Mouse (Mus musculus): ENCODE data around the gene Rhox3h.
"Not testable (repeated sequence)": the region's sequence is repeated elsewhere in the genome, so short reads cannot be mapped to it uniquely, and the experiment has no call there.

The Rhox3h gene

DNA sequence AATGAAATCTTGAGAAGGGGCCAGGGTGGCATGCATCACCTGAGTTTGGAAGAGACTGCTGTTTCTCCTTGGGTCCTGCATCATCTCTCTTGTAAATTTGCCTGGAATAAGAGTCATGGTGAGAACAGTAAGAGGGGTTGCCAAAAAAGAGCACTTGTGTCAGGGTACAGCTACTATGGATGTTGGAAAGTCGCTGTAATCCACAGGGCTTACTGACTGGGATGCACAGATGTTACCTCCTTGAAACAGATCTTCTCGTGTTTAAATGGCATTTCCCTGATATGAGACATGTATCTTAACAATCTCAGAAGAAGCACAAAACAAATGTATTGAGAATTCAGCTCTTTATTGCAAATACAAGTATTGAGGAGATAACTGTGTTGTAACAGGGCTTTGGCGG lies at the start of gene Rhox3h:
Gene Rhox3h, minus strand, starts transcription at position 101 of the 400 bp plus-strand sequence.
- not testable (repeated sequence) for DNase-seq (ENCODE audit: low spot score)

DNA sequence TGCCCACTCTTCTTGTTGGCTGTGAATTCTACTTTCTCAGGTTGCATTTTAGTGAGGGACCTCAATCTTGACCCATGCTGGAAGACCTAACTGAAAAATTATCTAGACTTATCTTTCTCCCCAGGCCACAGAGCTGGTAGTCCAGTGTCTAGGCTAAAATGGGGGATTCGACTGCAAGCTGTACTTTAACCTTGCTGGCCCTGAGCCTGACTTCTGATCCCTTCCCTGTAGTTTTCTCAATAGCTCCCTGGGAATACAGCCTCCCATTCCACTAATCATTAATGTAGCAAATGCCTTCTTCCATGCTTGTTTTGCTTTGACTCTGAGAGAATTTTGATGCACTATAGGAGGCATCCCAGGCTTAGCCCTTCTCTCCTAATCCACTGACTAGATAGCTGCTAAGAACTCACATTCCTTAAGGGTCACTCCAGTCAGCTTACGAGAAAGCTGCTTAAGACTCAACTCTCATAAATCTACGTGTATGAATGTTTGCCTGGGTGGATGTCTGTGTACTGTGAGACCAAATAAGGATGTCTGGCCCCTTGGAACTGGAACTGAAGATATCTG lies 33.3 kb upstream of the Rhox3h start:
- no peak for DNase-seq (ENCODE audit: low spot score)

- no peak for DNase-seq (ENCODE audit: low spot score)
Observed at GRCm38 (mm10) chrX:37692261-37692660, 23.7 kb upstream of the Rhox3h start.

DNA sequence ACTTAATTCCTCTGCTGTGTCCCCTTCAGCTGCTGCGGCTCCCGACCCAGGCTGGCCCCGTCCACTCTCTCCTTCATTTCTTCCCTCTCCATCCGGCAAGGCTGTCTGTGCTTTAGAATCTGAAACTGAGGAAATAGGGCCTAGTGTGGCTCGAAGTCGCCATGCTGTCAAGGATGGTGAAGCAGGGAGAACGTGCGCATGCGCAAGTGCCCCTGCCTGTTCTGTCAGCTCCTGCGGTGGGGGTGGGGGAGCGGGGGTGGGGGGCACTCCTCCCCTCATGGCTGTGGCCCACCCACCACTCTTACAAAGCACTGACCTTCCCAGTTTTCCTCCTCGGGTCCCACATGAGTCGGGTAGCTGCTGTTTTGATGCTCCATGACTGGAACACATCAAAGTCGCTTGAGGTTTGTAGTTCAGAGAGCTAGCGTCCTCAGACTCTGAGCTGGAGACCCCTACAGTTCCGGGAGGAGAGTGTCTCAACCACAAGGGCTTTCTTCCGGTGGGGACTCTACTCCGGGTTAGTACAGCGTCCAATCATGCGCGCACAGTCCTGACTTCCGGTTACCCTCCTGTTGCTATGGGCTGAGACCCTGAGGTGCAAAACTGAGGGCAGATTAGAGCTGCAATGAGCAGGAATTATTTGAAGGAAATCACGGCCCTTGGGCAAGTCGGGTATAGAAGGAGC lies 14.6 kb upstream of the Rhox3h start:
- DNase-seq (ENCODE audit: low spot score) = no peak

- not testable (repeated sequence) for DNase-seq (ENCODE audit: low spot score)
Observed at GRCm38 (mm10) chrX:37673177-37673576, 4.6 kb upstream of the Rhox3h start, which contains the start of gene Rhox2h. Rhox2h (minus strand) TSS chrX:37673277.

GRCm38 (mm10) chrX:37651227-37651626 lies 17.3 kb downstream of the Rhox3h start, which contains the start of gene Rhox4g:
Rhox4g (minus strand) TSS chrX:37651327.
- DNase-seq (ENCODE audit: low spot score) = not testable (repeated sequence)

- DNase-seq (ENCODE audit: low spot score) = not testable (repeated sequence)
Observed at GRCm38 (mm10) chrX:37643370-37643769, 25.2 kb downstream of the Rhox3h start, which contains the start of gene Rhox2g. Rhox2g (minus strand) TSS chrX:37643470.

DNA sequence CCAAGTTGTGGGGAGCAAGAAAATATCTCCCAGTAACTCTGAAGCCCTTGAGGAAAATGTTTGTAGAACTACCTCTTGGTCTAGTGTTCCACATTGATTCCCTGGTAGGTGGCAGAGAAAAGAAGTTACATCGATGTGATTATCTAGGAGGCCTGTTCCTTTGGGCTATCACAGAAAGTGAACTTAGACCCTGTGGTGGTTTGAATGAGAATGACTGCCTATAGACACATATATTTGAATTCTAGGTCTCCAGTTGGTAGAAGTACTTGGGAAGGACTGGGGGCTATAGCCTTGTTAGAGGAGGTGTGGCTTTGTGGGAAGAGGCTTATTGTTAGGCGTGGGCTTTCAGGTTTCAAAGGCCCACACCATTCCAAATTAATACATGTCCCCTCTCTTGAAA lies 40.1 kb downstream of the Rhox3h start, which contains the start of gene Rhox3g:
Gene Rhox3g, minus strand, starts transcription at position 101 of the 400 bp plus-strand sequence.
- not testable (repeated sequence) for DNase-seq (ENCODE audit: low spot score)
